Mouse (Mus musculus) kidney, postnatal 10 days (tissue): ENCODE measurements around the gene Gm21244.
"Not testable (repeated sequence)": the region's sequence is repeated elsewhere in the genome, so short reads cannot be mapped to it uniquely, and the experiment has no call there.

Experiments used
- DNase-seq: peaks from one replicate; pipeline ENCODE4 v3.0.0; 2021; ENCODE audit warnings: mixed read lengths

Gene Gm21244

GRCm38 (mm10) chrY:7169193-7169592, at the start of gene Gm21244:
Gene Gm21244 (minus strand): TSS chrY:7169293.
- not testable (repeated sequence) for DNase-seq
